Mouse (Mus musculus) embryonic facial prominence, embryonic 13.5 days (tissue): ENCODE results near the gene Atp10a. TPM values are rescaled to one million over a fixed set of nuclear protein-coding genes. Genes with fewer than 3 reads are reported as not detected.

Experiments
- ATAC-seq: fragments of 200-750 bp; cut with Nextera tagmentation; 2 replicates; pipeline ENCODE4 v1.8.0; 2017; ENCODE audit warnings: low read depth; ENCODE audit not compliant: insufficient number of reproducible peaks, insufficient read depth, low FRiP score, low TSS enrichment
- H3K27ac ChIP-seq: fragments of 300-500 bp; sonication (generic); 2 replicates; pipeline ENCODE4 v1.5.1; 2015; ENCODE audit warnings: moderate library complexity, mild to moderate bottlenecking, inconsistent platforms
- H3K27me3 ChIP-seq: fragments of 300-500 bp; sonication (generic); 2 replicates; pipeline ENCODE4 v1.6.1; 2015; ENCODE audit warnings: mild to moderate bottlenecking, inconsistent platforms
- H3K36me3 ChIP-seq: fragments of 300-500 bp; sonication (generic); 2 replicates; pipeline ENCODE4 v1.6.1; 2015; ENCODE audit warnings: mild to moderate bottlenecking, inconsistent platforms
- H3K4me1 ChIP-seq: fragments of 300-500 bp; sonication (generic); 2 replicates; pipeline ENCODE4 v1.6.1; 2015; ENCODE audit warnings: inconsistent platforms
- H3K4me2 ChIP-seq: fragments of 300-500 bp; sonication (generic); 2 replicates; pipeline ENCODE4 v1.6.1; 2015; ENCODE audit warnings: moderate library complexity, mild to moderate bottlenecking, inconsistent platforms
- H3K4me3 ChIP-seq: fragments of 300-500 bp; sonication (generic); 2 replicates; pipeline ENCODE4 v1.5.1; 2015; ENCODE audit warnings: mild to moderate bottlenecking, inconsistent platforms
- H3K9ac ChIP-seq: fragments of 300-500 bp; sonication (generic); 2 replicates; pipeline ENCODE4 v1.6.1; 2015; ENCODE audit warnings: mild to moderate bottlenecking, inconsistent platforms
- H3K9me3 ChIP-seq: fragments of 300-500 bp; sonication (generic); 2 replicates; pipeline ENCODE4 v1.6.1; 2016; ENCODE audit warnings: inconsistent platforms
- WGBS: fragments of 180-500 bp; shearing (Covaris S2); methylation state at CpG from one replicate; pipeline ENCODE4 v1.1.7; 2015; ENCODE audit warnings: mixed read lengths; 5-methylcytosine and 5-hydroxymethylcytosine counted together
- polyA plus RNA-seq: library from polyadenylated mRNA; unstranded; fragments of >200 nt; fragmentation: Nextera tagmentation; extraction: Ambion mirVana; gene quantifications from 2 replicates; pipeline ENCODE4 v1.2.1, GENCODE M21; 2015

Gene Atp10a
- polyA plus RNA-seq, 1 experiment from 2014 or later = 2.0 TPM

- H3K27me3 ChIP-seq = no peaks in the 10 kb centered on the region
- no peak overlapping the region for H3K4me2 ChIP-seq
- H3K27ac ChIP-seq = no peak overlapping the region
- no peaks in the 10 kb centered on the region for H3K4me1 ChIP-seq
- no peaks in the 10 kb centered on the region for H3K36me3 ChIP-seq
- no peak overlapping the region for H3K9ac ChIP-seq
- 74% methylated on average over 1 of the region's 1 CpGs for WGBS
- no peaks in the 10 kb centered on the region for H3K9me3 ChIP-seq
- H3K4me3 ChIP-seq = no peak overlapping the region
- no peak for ATAC-seq
Measured at GRCm38 (mm10) chr7:58742648-58743047, 86.7 kb downstream of the Atp10a start.

GRCm38 (mm10) chr7:58743362-58744320 is 87.7 kb downstream of the Atp10a start:
- no peak overlapping the region for H3K4me3 ChIP-seq
- H3K4me2 ChIP-seq = no peak overlapping the region
- ATAC-seq = no peak
- no peaks in the 10 kb centered on the region for H3K36me3 ChIP-seq
- no peaks in the 10 kb centered on the region for H3K9me3 ChIP-seq
- no peak overlapping the region for H3K9ac ChIP-seq
- H3K27ac ChIP-seq = no peak overlapping the region
- 72% methylated on average over 4 of the region's 4 CpGs for WGBS
- no peaks in the 10 kb centered on the region for H3K4me1 ChIP-seq
- no peaks in the 10 kb centered on the region for H3K27me3 ChIP-seq

- H3K36me3 ChIP-seq = no peaks in the 10 kb centered on the region
- no peak overlapping the region for H3K9ac ChIP-seq
- H3K4me3 ChIP-seq = no peak overlapping the region
- 72% methylated on average over 5 of the region's 5 CpGs for WGBS
- H3K9me3 ChIP-seq = no peaks in the 10 kb centered on the region
- no peaks in the 10 kb centered on the region for H3K27me3 ChIP-seq
- ATAC-seq = no peak
- no peak overlapping the region for H3K4me2 ChIP-seq
- H3K4me1 ChIP-seq = no peaks in the 10 kb centered on the region
- no peak overlapping the region for H3K27ac ChIP-seq
Measured at GRCm38 (mm10) chr7:58746817-58747216, 90.9 kb downstream of the Atp10a start.

- Histone ChIP-seq H3K36me3 (no peaks in the 10 kb centered on the region), H3K27me3 (no peaks in the 10 kb centered on the region), H3K4me2 (no peak overlapping the region), H3K9ac (no peak overlapping the region), H3K4me1 (no peaks in the 10 kb centered on the region), H3K27ac (no peak overlapping the region), H3K9me3 (no peaks in the 10 kb centered on the region), H3K4me3 (no peak overlapping the region)
- 85% methylated on average over 6 of the region's 6 CpGs for WGBS
- no peak for ATAC-seq
Measured at GRCm38 (mm10) chr7:58749904-58750612, 94.1 kb downstream of the Atp10a start.

GRCm38 (mm10) chr7:58752041-58752440 is 96.1 kb downstream of the Atp10a start:
- Histone ChIP-seq H3K36me3 (no peaks in the 10 kb centered on the region), H3K9me3 (no peaks in the 10 kb centered on the region), H3K4me1 (no peaks in the 10 kb centered on the region), H3K27me3 (no peaks in the 10 kb centered on the region), H3K4me3 (no peak overlapping the region), H3K27ac (no peak overlapping the region), H3K9ac (no peak overlapping the region), H3K4me2 (no peak overlapping the region)
- WGBS = 68% methylated on average over 5 of the region's 5 CpGs
- no peak for ATAC-seq

GRCm38 (mm10) chr7:58754076-58754475 is 98.1 kb downstream of the Atp10a start:
- H3K4me1 ChIP-seq = no peaks in the 10 kb centered on the region
- no peaks in the 10 kb centered on the region for H3K36me3 ChIP-seq
- no peak for ATAC-seq
- H3K9me3 ChIP-seq = no peaks in the 10 kb centered on the region
- no peak overlapping the region for H3K27ac ChIP-seq
- H3K4me3 ChIP-seq = no peak overlapping the region
- H3K9ac ChIP-seq = no peak overlapping the region
- H3K4me2 ChIP-seq = no peak overlapping the region
- WGBS = 90% methylated on average over 1 of the region's 1 CpGs
- no peaks in the 10 kb centered on the region for H3K27me3 ChIP-seq

- Histone ChIP-seq H3K27ac (no peak overlapping the region), H3K4me3 (no peak overlapping the region), H3K9me3 (no peaks in the 10 kb centered on the region), H3K9ac (no peak overlapping the region), H3K4me1 (no peaks in the 10 kb centered on the region), H3K36me3 (no peaks in the 10 kb centered on the region), H3K27me3 (no peaks in the 10 kb centered on the region), H3K4me2 (no peak overlapping the region)
- ATAC-seq = no peak
- WGBS = 87% methylated on average over 4 of the region's 4 CpGs
Measured at GRCm38 (mm10) chr7:58754536-58754935, 98.6 kb downstream of the Atp10a start.

- no peaks in the 10 kb centered on the region for H3K4me1 ChIP-seq
- H3K27ac ChIP-seq = no peak overlapping the region
- H3K4me3 ChIP-seq = no peak overlapping the region
- H3K27me3 ChIP-seq = no peaks in the 10 kb centered on the region
- H3K9me3 ChIP-seq = no peaks in the 10 kb centered on the region
- H3K36me3 ChIP-seq = no peaks in the 10 kb centered on the region
- ATAC-seq = no peak
- H3K9ac ChIP-seq = no peak overlapping the region
- no peak overlapping the region for H3K4me2 ChIP-seq
Measured at GRCm38 (mm10) chr7:58755083-58755482, 99.1 kb downstream of the Atp10a start.

GRCm38 (mm10) chr7:58755846-58756245 is 99.9 kb downstream of the Atp10a start:
- Histone ChIP-seq H3K4me2 (no peak overlapping the region), H3K27ac (no peak overlapping the region), H3K36me3 (no peaks in the 10 kb centered on the region), H3K4me3 (no peak overlapping the region), H3K4me1 (no peaks in the 10 kb centered on the region), H3K27me3 (no peaks in the 10 kb centered on the region), H3K9me3 (no peaks in the 10 kb centered on the region), H3K9ac (no peak overlapping the region)
- 89% methylated on average over 1 of the region's 1 CpGs for WGBS
- no peak for ATAC-seq

GRCm38 (mm10) chr7:58757331-58757730 is 101.4 kb downstream of the Atp10a start:
- Histone ChIP-seq H3K4me1 (no peaks in the 10 kb centered on the region), H3K9ac (no peak overlapping the region), H3K36me3 (no peaks in the 10 kb centered on the region), H3K4me2 (no peak overlapping the region), H3K27ac (no peak overlapping the region), H3K9me3 (no peaks in the 10 kb centered on the region), H3K4me3 (no peak overlapping the region), H3K27me3 (no peaks in the 10 kb centered on the region)
- ATAC-seq = no peak
- 85% methylated on average over 2 of the region's 2 CpGs for WGBS

GRCm38 (mm10) chr7:58758396-58758795 is 102.4 kb downstream of the Atp10a start:
- H3K27ac ChIP-seq = no peak overlapping the region

GRCm38 (mm10) chr7:58759265-58759664 is 103.3 kb downstream of the Atp10a start:
- H3K27me3 ChIP-seq = no peaks in the 10 kb centered on the region
- H3K9ac ChIP-seq = no peak overlapping the region
- H3K27ac ChIP-seq = no peak overlapping the region
- H3K4me3 ChIP-seq = no peak overlapping the region
- H3K4me2 ChIP-seq = no peak overlapping the region
- no peaks in the 10 kb centered on the region for H3K9me3 ChIP-seq
- H3K36me3 ChIP-seq = no peaks in the 10 kb centered on the region
- H3K4me1 ChIP-seq = no peaks in the 10 kb centered on the region
- no peak for ATAC-seq
- WGBS = 83% methylated on average over 4 of the region's 4 CpGs

More at GRCm38 (mm10) chr7:58758396-58758795, 102.4 kb downstream of the Atp10a start:
- Histone ChIP-seq H3K4me1 (no peaks in the 10 kb centered on the region), H3K4me2 (no peak overlapping the region), H3K4me3 (no peak overlapping the region), H3K27me3 (no peaks in the 10 kb centered on the region), H3K9me3 (no peaks in the 10 kb centered on the region), H3K9ac (no peak overlapping the region), H3K36me3 (no peaks in the 10 kb centered on the region)
- no peak for ATAC-seq
- 72% methylated on average over 3 of the region's 3 CpGs for WGBS
